Mouse (Mus musculus) stomach, embryonic 16.5 days (tissue): Measurements from ENCODE around the gene Gmfb. TPM values are rescaled to one million over a fixed set of nuclear protein-coding genes. Genes with fewer than 3 reads are reported as not detected.

Source experiments
- ATAC-seq: fragments of 200-750 bp; cut with Nextera tagmentation; 2 replicates; pipeline ENCODE4 v1.8.0; 2017; ENCODE audit warnings: moderate number of reproducible peaks, moderate TSS enrichment; ENCODE audit not compliant: insufficient read depth, low FRiP score
- H3K27ac ChIP-seq: fragments of 300-500 bp; sonication (generic); 2 replicates; pipeline ENCODE4 v1.5.1; 2014; ENCODE audit warnings: low read length
- H3K27me3 ChIP-seq: fragments of 300-500 bp; sonication (generic); 2 replicates; pipeline ENCODE4 v1.6.1; 2014; ENCODE audit warnings: low read length, control low read depth, mixed read lengths; ENCODE audit not compliant: control insufficient read depth, insufficient read depth
- H3K36me3 ChIP-seq: fragments of 300-500 bp; sonication (generic); 2 replicates; pipeline ENCODE4 v1.6.1; 2014; ENCODE audit warnings: low read length; ENCODE audit not compliant: control insufficient read depth, insufficient read depth
- H3K4me1 ChIP-seq: fragments of 300-500 bp; sonication (generic); 2 replicates; pipeline ENCODE4 v1.6.1; 2014; ENCODE audit warnings: low read length, control low read depth, mixed read lengths; ENCODE audit not compliant: control insufficient read depth, insufficient read depth
- H3K4me2 ChIP-seq: fragments of 300-500 bp; sonication (generic); 2 replicates; pipeline ENCODE4 v1.6.1; 2014; ENCODE audit warnings: low read depth, low read length, mixed read lengths
- H3K4me3 ChIP-seq: fragments of 300-500 bp; sonication (generic); replicated peaks from 2 replicates; pipeline ENCODE4 v1.5.1; 2014; ENCODE audit warnings: mild to moderate bottlenecking, low read length
- H3K9ac ChIP-seq: fragments of 300-500 bp; sonication (generic); 2 replicates; pipeline ENCODE4 v1.6.1; 2014; ENCODE audit warnings: low read length
- H3K9me3 ChIP-seq: fragments of 300-500 bp; sonication (generic); replicated peaks from 2 replicates; pipeline ENCODE4 v1.6.1; 2016; ENCODE audit warnings: low read length, control low read depth; ENCODE audit not compliant: control insufficient read depth
- WGBS: fragments of 180-500 bp; shearing (Covaris S2); extraction: QIAGEN DNeasy Blood & Tissue Kit; methylation state at CpG from one replicate; pipeline ENCODE4 v1.1.7; 2014; 5-methylcytosine and 5-hydroxymethylcytosine counted together
- polyA plus RNA-seq: library from polyadenylated mRNA; unstranded; fragments of >200 nt; fragmentation: Nextera tagmentation; extraction: Ambion mirVana; gene quantifications from 2 replicates; pipeline ENCODE4 v1.2.1, GENCODE M21; 2015

Gene Gmfb
- polyA plus RNA-seq, 1 experiment from 2014 or later, result 54.8 TPM

DNA sequence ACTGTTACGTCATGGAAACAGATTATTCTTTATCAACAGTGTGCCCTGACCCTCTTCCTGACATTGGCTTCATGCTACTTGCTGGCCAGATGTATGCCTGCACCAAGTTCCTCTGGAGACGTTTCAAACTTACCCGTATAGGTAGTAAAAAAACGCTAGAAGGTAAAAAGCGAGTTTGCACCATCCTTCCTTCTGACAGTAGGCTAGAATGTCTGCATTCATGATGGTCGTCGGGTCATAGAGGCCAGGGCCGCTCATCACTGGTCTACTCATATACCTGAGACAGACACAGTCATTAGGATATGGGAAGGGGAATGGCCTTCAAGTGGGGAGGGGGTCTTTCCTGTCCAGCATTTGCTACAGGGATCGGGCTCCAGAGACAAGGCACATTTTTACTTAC lies 43.3 kb downstream of the Gmfb start:
- Histone ChIP-seq H3K4me2 (no peak overlapping the region), H3K9me3 (peaks cover 6% of the 10 kb centered on the region), H3K4me3 (no peak overlapping the region), H3K36me3 (peaks cover 40% of the 10 kb centered on the region), H3K9ac (no peak overlapping the region), H3K4me1 (no peaks in the 10 kb centered on the region), H3K27me3 (no peaks in the 10 kb centered on the region), H3K27ac (no peak overlapping the region)
- WGBS, result 96% methylated on average over 9 of the region's 9 CpGs
- no peak for ATAC-seq

DNA sequence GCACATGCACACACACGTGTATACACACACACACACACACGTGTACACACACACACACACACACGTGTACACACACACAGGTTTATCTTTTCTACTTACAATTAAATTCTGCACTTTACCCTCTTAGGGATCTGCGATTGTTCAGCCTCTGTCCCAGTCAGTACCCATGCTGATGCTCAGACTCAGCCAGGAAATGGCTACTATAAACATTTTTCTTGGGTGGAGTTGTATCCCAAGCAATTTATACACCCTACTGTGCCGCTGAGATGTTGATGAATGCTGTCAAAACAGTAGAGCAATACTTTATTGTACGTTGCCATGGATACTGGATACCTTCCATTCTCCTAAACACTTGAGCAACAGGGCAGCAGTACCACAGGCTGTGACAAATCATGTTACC lies 52.0 kb downstream of the Gmfb start:
- Histone ChIP-seq H3K4me2 (no peak overlapping the region), H3K9me3 (no peaks in the 10 kb centered on the region), H3K36me3 (peaks cover 15% of the 10 kb centered on the region), H3K27me3 (no peaks in the 10 kb centered on the region), H3K9ac (no peak overlapping the region), H3K4me3 (no peak overlapping the region), H3K4me1 (no peaks in the 10 kb centered on the region), H3K27ac (no peak overlapping the region)
- ATAC-seq, result no peak
- 71% methylated on average over 6 of the region's 6 CpGs for WGBS

DNA sequence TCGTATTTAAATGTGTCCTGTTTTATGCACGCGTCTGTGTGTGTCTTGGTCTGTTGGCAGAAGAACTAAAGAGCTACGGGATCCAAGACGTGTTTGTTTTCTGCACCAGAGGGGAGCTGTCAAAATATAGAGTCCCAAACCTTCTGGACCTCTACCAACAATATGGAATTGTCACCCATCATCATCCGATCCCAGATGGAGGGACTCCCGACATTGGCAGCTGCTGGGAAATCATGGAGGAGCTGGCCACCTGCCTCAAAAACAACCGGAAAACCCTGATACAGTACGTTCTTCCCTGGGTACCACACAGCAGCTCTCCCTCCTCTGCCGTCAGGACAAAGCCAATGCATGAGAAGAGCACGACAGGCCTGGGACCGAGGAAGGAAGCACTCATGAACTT lies 54.9 kb downstream of the Gmfb start:
- Histone ChIP-seq H3K4me1 (no peaks in the 10 kb centered on the region), H3K36me3 (peaks cover 12% of the 10 kb centered on the region; the same call in 1 of the 2 replicates), H3K4me2 (no peak overlapping the region), H3K27me3 (no peaks in the 10 kb centered on the region), H3K9ac (no peak overlapping the region), H3K9me3 (no peaks in the 10 kb centered on the region), H3K27ac (no peak overlapping the region), H3K4me3 (no peak overlapping the region)
- WGBS, result 81% methylated on average over 12 of the region's 12 CpGs
- no peak for ATAC-seq

DNA sequence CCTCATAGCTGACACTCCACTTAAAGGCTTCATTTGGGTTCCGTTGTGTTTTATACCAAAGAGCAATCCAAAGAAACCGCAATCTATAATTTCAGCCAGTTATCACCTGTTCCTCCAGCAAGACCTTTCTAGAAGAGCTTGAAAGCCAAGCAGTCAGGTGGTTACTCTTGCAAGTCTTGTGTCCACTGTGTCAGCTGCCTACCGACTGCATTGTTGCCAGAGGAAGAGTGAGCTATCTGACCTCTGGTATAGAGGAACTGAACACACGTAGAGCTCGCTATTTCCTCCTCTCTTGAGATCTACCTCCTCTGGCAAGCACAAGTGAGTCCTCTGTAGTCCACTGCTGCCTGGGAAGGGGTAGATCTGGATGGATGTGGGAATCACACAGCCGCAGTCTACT lies 60.9 kb downstream of the Gmfb start:
- no peak for ATAC-seq
- H3K27me3 ChIP-seq, result no peaks in the 10 kb centered on the region
- H3K9ac ChIP-seq, result peak overlapping the region; percentile 85
- H3K4me3 ChIP-seq, result peak overlapping the region; percentile 77
- peak overlapping the region; percentile 86 for H3K4me2 ChIP-seq
- 45% methylated on average over 6 of the region's 6 CpGs for WGBS
- H3K27ac ChIP-seq, result no peak overlapping the region
- H3K36me3 ChIP-seq, result no peaks in the 10 kb centered on the region
- H3K4me1 ChIP-seq, result peaks cover 6% of the 10 kb centered on the region; the same call in 1 of the 2 replicates
- no peaks in the 10 kb centered on the region; the same call in 1 of the 2 replicates for H3K9me3 ChIP-seq

DNA sequence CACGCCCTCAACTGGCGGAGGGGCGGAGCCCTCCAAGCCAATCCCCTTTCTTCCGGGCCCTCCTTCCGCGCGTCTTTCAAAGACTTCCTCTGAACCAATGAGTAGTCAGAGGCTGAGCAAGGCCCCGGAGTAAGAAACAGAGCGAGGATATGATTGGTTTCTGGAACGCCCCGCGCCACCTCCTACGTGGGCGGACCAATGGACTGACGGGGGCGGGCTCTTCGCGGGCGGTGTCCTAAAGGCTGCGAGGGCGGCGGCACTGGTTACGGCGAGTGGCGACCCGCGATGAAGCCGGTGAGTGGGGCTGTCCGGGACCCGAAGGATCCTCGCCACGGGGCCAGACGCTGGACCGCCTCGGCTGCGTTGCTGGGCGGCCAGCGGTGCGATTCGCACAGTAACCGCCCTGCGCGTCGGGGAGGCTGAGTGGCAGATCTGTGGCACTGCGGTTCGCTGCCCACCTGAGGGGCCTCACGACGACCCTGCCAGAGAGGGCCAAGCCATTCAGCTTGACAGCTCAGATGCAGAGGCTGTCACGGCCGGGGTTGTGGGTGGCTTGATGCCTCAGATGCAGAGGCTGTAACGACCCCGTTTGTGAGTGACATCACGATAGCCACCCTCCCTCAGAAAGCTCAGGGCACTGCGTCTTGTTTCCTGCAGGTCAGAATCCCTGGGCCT lies 61.5 kb downstream of the Gmfb start, which contains the start of gene Cdkn3:
Gene Cdkn3 (plus strand): TSS at position 187 of the 675 bp plus-strand sequence.
- H3K36me3 ChIP-seq, result no peaks in the 10 kb centered on the region
- H3K4me1 ChIP-seq, result peaks cover 6% of the 10 kb centered on the region; the same call in 1 of the 2 replicates
- peak; percentile 99 for ATAC-seq
- peak within 1 kb of the TSS; percentile 85 for H3K9ac ChIP-seq
- H3K4me2 ChIP-seq, result peak within 1 kb of the TSS; percentile 86
- peak within 1 kb of the TSS; percentile 11; the same call in 1 of the 2 replicates for H3K27ac ChIP-seq
- H3K4me3 ChIP-seq, result peak within 1 kb of the TSS; percentile 77
- no peaks in the 10 kb centered on the region for H3K27me3 ChIP-seq
- WGBS, result under 1% methylated on average over 54 of the region's 54 CpGs
- H3K9me3 ChIP-seq, result no peaks in the 10 kb centered on the region; the same call in none of the 2 replicates

DNA sequence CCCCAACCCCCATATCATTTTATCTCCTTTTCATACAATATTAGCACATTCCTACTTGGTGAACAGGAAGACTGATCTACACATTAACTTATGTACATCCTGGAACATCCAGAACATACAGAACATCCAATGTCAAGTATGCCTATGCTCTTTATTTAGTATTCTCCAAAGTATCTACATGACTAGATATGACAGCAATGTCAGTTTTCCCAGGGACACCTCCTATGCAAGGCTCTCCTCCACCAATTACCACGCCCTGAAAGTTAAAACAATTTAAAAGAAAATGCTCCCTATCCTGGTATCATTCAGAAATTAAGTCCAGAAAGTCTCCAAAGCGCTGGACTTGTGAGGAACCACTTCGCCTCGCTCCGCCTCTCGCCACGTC lies 62.1 kb downstream of the Gmfb start:
- Histone ChIP-seq H3K36me3 (no peaks in the 10 kb centered on the region), H3K9ac (0 out of 2 replicates have a peak overlapping the region, but pooled peaks have one; percentile 42), H3K27me3 (no peaks in the 10 kb centered on the region), H3K9me3 (no peaks in the 10 kb centered on the region; the same call in none of the 2 replicates), H3K4me2 (peak overlapping the region; percentile 86), H3K27ac (no peak overlapping the region), H3K4me1 (peaks cover 6% of the 10 kb centered on the region; the same call in 1 of the 2 replicates), H3K4me3 (peak overlapping the region; percentile 77)
- WGBS, result 2% methylated on average over 7 of the region's 7 CpGs
- peak; percentile 8; the same call in 1 of the 2 replicates for ATAC-seq

Other genes with a start within 250 kb of the Gmfb start
- 46.0 and 48.3 TPM in 2 replicates for gene Cdkn3, start 61.7 kb downstream of the Gmfb start, polyA plus RNA-seq
- 176 and 182 TPM in 2 replicates for gene Cnih1, start 33.8 kb downstream of the Gmfb start, polyA plus RNA-seq
- 22.8 and 25.0 TPM in 2 replicates for gene Cgrrf1, start 9.9 kb upstream of the Gmfb start, polyA plus RNA-seq
- 6.7 and 7.0 TPM in 2 replicates for gene Samd4, start 60.6 kb upstream of the Gmfb start, polyA plus RNA-seq